Mouse (Mus musculus): ENCODE results near the gene Lpcat3. TPM values are rescaled to one million over a fixed set of nuclear protein-coding genes. Genes with fewer than 3 reads are reported as not detected.
A peak's percentile ranks its signal among the peaks of the same experiment; 100 is the strongest.
"Not testable (repeated sequence)": the region's sequence is repeated elsewhere in the genome, so short reads cannot be mapped to it uniquely, and the experiment has no call there.

Lpcat3 gene
- total RNA-seq, 2 experiments from 2014 or later: 31.0 to 32.6 TPM

GRCm38 (mm10) chr6:124683591-124684417, 21.0 kb downstream of the Lpcat3 start:
- 0 out of 2 replicates have a peak overlapping the region, but pooled peaks have one; percentile 12 for H3K27ac ChIP-seq
- DNase-seq (ENCODE audit: low spot score in 2 of 2): no peak
- TF ChIP-seq CTCF (conservative IDR thresholded peaks at IDR 0.05): no peak
- no peak overlapping the region for H3K4me3 ChIP-seq

- H3K27ac ChIP-seq: no peak overlapping the region
- DNase-seq (ENCODE audit: low spot score in 2 of 2): no peak
- H3K4me3 ChIP-seq: no peak overlapping the region
- TF ChIP-seq CTCF (conservative IDR thresholded peaks at IDR 0.05): no peak
Measured at GRCm38 (mm10) chr6:124685606-124686386, 23.0 kb downstream of the Lpcat3 start.

GRCm38 (mm10) chr6:124686644-124687043, 23.8 kb downstream of the Lpcat3 start:
- TF ChIP-seq CTCF (conservative IDR thresholded peaks at IDR 0.05): peak; percentile 61
- DNase-seq (ENCODE audit: low spot score in 2 of 2); H3K27ac ChIP-seq; H3K4me3 ChIP-seq: not testable (repeated sequence)

GRCm38 (mm10) chr6:124688151-124688758, 25.4 kb downstream of the Lpcat3 start:
- no peak for TF ChIP-seq CTCF (conservative IDR thresholded peaks at IDR 0.05)
- no peak overlapping the region for H3K4me3 ChIP-seq
- DNase-seq (ENCODE audit: low spot score in 2 of 2): no peak
- 0 out of 2 replicates have a peak overlapping the region, but pooled peaks have one; percentile 48 for H3K27ac ChIP-seq

GRCm38 (mm10) chr6:124689011-124689410, 26.2 kb downstream of the Lpcat3 start:
- no peak for TF ChIP-seq CTCF (conservative IDR thresholded peaks at IDR 0.05)

GRCm38 (mm10) chr6:124690517-124690916, 27.7 kb downstream of the Lpcat3 start:
- no peak for TF ChIP-seq CTCF (conservative IDR thresholded peaks at IDR 0.05)
- Histone ChIP-seq H3K4me3 (no peak overlapping the region), H3K27ac (no peak overlapping the region)
- no peak for DNase-seq (ENCODE audit: low spot score in 2 of 2)

More at GRCm38 (mm10) chr6:124689011-124689410, 26.2 kb downstream of the Lpcat3 start:
- H3K4me3 ChIP-seq: no peak overlapping the region
- DNase-seq (ENCODE audit: low spot score in 2 of 2): no peak
- H3K27ac ChIP-seq: no peak overlapping the region

- Histone ChIP-seq H3K27ac (peak overlapping the region; percentile 80), H3K4me3 (no peak overlapping the region)
- TF ChIP-seq CTCF (conservative IDR thresholded peaks at IDR 0.05): no peak
- DNase-seq (ENCODE audit: low spot score in 2 of 2): no peak
Measured at GRCm38 (mm10) chr6:124693243-124693981, 30.6 kb downstream of the Lpcat3 start.

GRCm38 (mm10) chr6:124694166-124694955, 31.5 kb downstream of the Lpcat3 start:
- TF ChIP-seq CTCF (conservative IDR thresholded peaks at IDR 0.05): no peak
- peak; percentile 50 to 66 for DNase-seq (ENCODE audit: low spot score in 2 of 2)
- peak overlapping the region; percentile 80 for H3K27ac ChIP-seq
- H3K4me3 ChIP-seq: no peak overlapping the region

GRCm38 (mm10) chr6:124696441-124697150, 33.8 kb downstream of the Lpcat3 start:
- TF ChIP-seq CTCF (conservative IDR thresholded peaks at IDR 0.05): no peak
- Histone ChIP-seq H3K4me3 (no peak overlapping the region), H3K27ac (no peak overlapping the region)
- no peak for DNase-seq (ENCODE audit: low spot score in 2 of 2)

GRCm38 (mm10) chr6:124698751-124699150, 35.9 kb downstream of the Lpcat3 start:
- TF ChIP-seq CTCF (conservative IDR thresholded peaks at IDR 0.05): no peak
- no peak overlapping the region for H3K4me3 ChIP-seq
- no peak overlapping the region for H3K27ac ChIP-seq
- no peak for DNase-seq (ENCODE audit: low spot score in 2 of 2)

GRCm38 (mm10) chr6:124699366-124699765, 36.5 kb downstream of the Lpcat3 start:
- H3K27ac ChIP-seq: peak overlapping the region; percentile 81
- DNase-seq (ENCODE audit: low spot score in 2 of 2): no peak
- H3K4me3 ChIP-seq: no peak overlapping the region
- no peak for TF ChIP-seq CTCF (conservative IDR thresholded peaks at IDR 0.05)

Measured in layer of hippocampus, adult 2 months (tissue).